25 mouse cellular contexts compared by ENCODE assay signal in the genomic region with DNA sequence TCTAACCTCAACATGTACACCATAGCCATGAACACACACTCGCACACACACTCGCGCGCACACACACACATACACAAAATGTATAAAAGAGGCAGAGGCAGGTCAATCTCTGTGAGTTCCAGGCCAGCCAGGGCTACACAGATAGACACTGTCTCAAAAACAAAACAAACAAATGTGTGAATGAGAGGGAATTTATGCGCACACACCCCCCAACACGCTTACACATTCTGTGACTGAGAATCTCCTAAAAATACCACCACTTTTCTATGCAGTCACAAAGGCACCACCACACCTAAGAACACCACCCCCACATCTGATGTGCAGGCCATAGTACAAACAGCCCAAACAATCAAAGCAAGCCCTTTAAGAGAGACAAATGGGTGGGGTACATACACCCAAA. TPM values are rescaled to one million over a fixed set of nuclear protein-coding genes. Genes with fewer than 3 reads are reported as not detected.
DNase-seq lines count a peak whose midpoint lies in the region; ATAC-seq and TF ChIP-seq lines count a peak whose summit lies in the region.
"Had no signal": no experiment of that assay in that cellular context is flagged by ENCODE, and none has a peak within 500 bp of the region (broad histone marks: within the 10 kb centered on the region; RNA-seq: fewer than 3 reads in every experiment).

No protein-coding gene starts in this region.

- no peak for DNase-seq in gastrocnemius, adult 2 months
- no peak for DNase-seq in gastrocnemius, postnatal 14 days
- no peak for DNase-seq in liver, adult 2 months (ENCODE audit: extremely low read depth, low read depth, low spot score)
- no peak for DNase-seq in spleen, adult 2 months (ENCODE audit: low read depth in 1 of 2, low spot score in 2 of 2)
- no peak for DNase-seq in spleen, adult 18-20 months
- no peak for DNase-seq in kidney, postnatal 4 days
- DNase-seq: adrenal gland, postnatal 14 days; cerebellum, adult 18-20 months; cerebellum, adult 9-11 months; cerebellum, postnatal 36 days; forebrain, postnatal 0 days; gastrocnemius, postnatal 36 days; heart, adult 2 months had no signal

- peaks cover 13% of the 10 kb centered on the region for H3K36me3 ChIP-seq in liver, adult 2 months (ENCODE audit: control insufficient read depth, insufficient read depth, low read length)
- peaks cover 19% of the 10 kb centered on the region for H3K36me3 ChIP-seq in liver, embryonic 12.5 days
- peaks cover 13% of the 10 kb centered on the region for H3K36me3 ChIP-seq in spleen, adult 2 months (ENCODE audit: control insufficient read depth, insufficient read depth, low read length)

- no peak overlapping the region for H3K9ac ChIP-seq in liver, adult 2 months (ENCODE audit: low read depth, low read length)
- no peak overlapping the region for H3K9ac ChIP-seq in liver, embryonic 12.5 days
- H3K9ac ChIP-seq: forebrain, postnatal 0 days; hindbrain, embryonic 14.5 days had no signal

- peaks cover 41% of the 10 kb centered on the region for H3K4me1 ChIP-seq in liver, adult 2 months (ENCODE audit: control insufficient read depth, insufficient read depth, low read length)
- peaks cover 73% of the 10 kb centered on the region for H3K4me1 ChIP-seq in liver, embryonic 12.5 days
- peaks cover 52% of the 10 kb centered on the region for H3K4me1 ChIP-seq in spleen, adult 2 months (ENCODE audit: control insufficient read depth, insufficient read depth, insufficient read length)

- peak overlapping the region; percentile 89 for H3K27ac ChIP-seq in gastrocnemius, adult 2 months
- peak overlapping the region; percentile 22 for H3K27ac ChIP-seq in liver, adult 2 months (replicated peaks; ENCODE audit: insufficient read depth, low read depth, low read length)
- H3K27ac ChIP-seq in liver, embryonic 12.5 days = no peak overlapping the region
- H3K27ac ChIP-seq in spleen, adult 2 months (ENCODE audit: insufficient read depth, low read length) = peak overlapping the region; percentile 88
- H3K27ac ChIP-seq: embryonic facial prominence, embryonic 10.5 days; forebrain, embryonic 13.5 days; hindbrain, embryonic 10.5 days; hindbrain, embryonic 14.5 days had no signal

- H3K4me2 ChIP-seq in liver, embryonic 12.5 days = no peak overlapping the region
- H3K4me2 ChIP-seq: forebrain, embryonic 13.5 days; heart, embryonic 12.5 days; hindbrain, embryonic 14.5 days had no signal

- H3K4me3 ChIP-seq in gastrocnemius, adult 2 months = no peak overlapping the region
- H3K4me3 ChIP-seq in liver, adult 2 months (ENCODE audit: insufficient read depth, low read depth, low read length) = no peak overlapping the region
- H3K4me3 ChIP-seq in liver, embryonic 12.5 days = no peak overlapping the region
- H3K4me3 ChIP-seq in spleen, adult 2 months (ENCODE audit: extremely low read depth, insufficient read depth, insufficient read length) = no peak overlapping the region
- H3K4me3 ChIP-seq: embryonic facial prominence, embryonic 10.5 days; forebrain, embryonic 13.5 days; heart, adult 2 months; heart, embryonic 12.5 days; hindbrain, embryonic 10.5 days had no signal

- WGBS in liver, adult 2 months = 93% methylated on average over 6 of the region's 6 CpGs
- 92% methylated on average over 6 of the region's 6 CpGs for WGBS in liver, embryonic 12.5 days (ENCODE audit: insufficient replicate concordance)
- 84% methylated on average over 6 of the region's 6 CpGs for WGBS in spleen, adult 2 months

- intact Hi-C loops in gastrocnemius, adult 2 months (cut with DNase I) = loop anchor here (10.0 kb wide), 1 partner anchor 1402 kb away; no protein-coding TSS in a partner anchor
- intact Hi-C loops in gastrocnemius, postnatal 14 days (cut with DNase I; ENCODE audit: low total_unique reads) = no loop called here

- H3K9me3 ChIP-seq in liver, embryonic 12.5 days (replicated peaks) = no peaks in the 10 kb centered on the region
- H3K9me3 ChIP-seq: embryonic facial prominence, embryonic 10.5 days; forebrain, embryonic 13.5 days; heart, embryonic 12.5 days; hindbrain, embryonic 10.5 days had no signal

- no peak for TF ChIP-seq POLR2A in liver, adult 2 months (IDR thresholded peaks at IDR 0.05; ENCODE audit: extremely low read depth, insufficient read depth, low read length)
- no peak for TF ChIP-seq POLR2A in spleen, adult 2 months (IDR thresholded peaks at IDR 0.05; ENCODE audit: low read depth, low read length)

- ATAC-seq in liver, embryonic 12.5 days = no peak
- ATAC-seq: activated CD4-positive, CD25-positive, alpha-beta regulatory T cell, adult 4 months; forebrain, embryonic 13.5 days; forebrain, postnatal 0 days; Patski had no signal

- TF ChIP-seq CTCF in gastrocnemius, adult 2 months (IDR thresholded peaks at IDR 0.05) = no peak
- TF ChIP-seq CTCF in liver, adult 2 months (IDR thresholded peaks at IDR 0.05; ENCODE audit: low read depth, low read length) = no peak
- TF ChIP-seq CTCF in spleen, adult 2 months (IDR thresholded peaks at IDR 0.05; ENCODE audit: extremely low read depth, insufficient read depth, insufficient read length, insufficient replicate concordance) = no peak

- H3K27me3 ChIP-seq in liver, adult 2 months (ENCODE audit: control insufficient read depth, insufficient read depth, low read length) = no peaks in the 10 kb centered on the region
- H3K27me3 ChIP-seq in liver, embryonic 12.5 days (replicated peaks) = no peaks in the 10 kb centered on the region
- no peaks in the 10 kb centered on the region for H3K27me3 ChIP-seq in spleen, adult 2 months (ENCODE audit: control insufficient read depth, insufficient read depth, low read length)
- H3K27me3 ChIP-seq: forebrain, embryonic 13.5 days; heart, embryonic 12.5 days; Patski had no signal

- H3K79me2 ChIP-seq in liver, adult 2 months (ENCODE audit: control insufficient read depth, insufficient read depth, low read length) = peaks cover 58% of the 10 kb centered on the region

RNA-seq across cellular contexts. Expression of gene Glt1d1, which starts 19.7 kb away (rescaled TPM):
- total RNA-seq in gastrocnemius, adult 2 months (2021) = not detected
- total RNA-seq in gastrocnemius, postnatal 14 days (2021) = not detected
- 35.4 and 38.2 TPM in 2 replicates for total RNA-seq in liver, adult 2 months (2014; rRNA removed)
- polyA plus RNA-seq in liver, adult 2 months (2012; rRNA removed) = 9.7 and 14.4 TPM in 2 replicates
- polyA plus RNA-seq in liver, embryonic 12.5 days (2016; fragmentation: Nextera tagmentation; extraction: Ambion mirVana) = 0.08 and 0.28 TPM in 2 replicates
- polyA plus RNA-seq in spleen, adult 2 months (2012; rRNA removed) = 0.12 and 0.22 TPM in 2 replicates
- total RNA-seq: gastrocnemius, adult 18-20 months; gastrocnemius, postnatal 36 days; heart, adult 2 months; heart, postnatal 25 days had no signal
- polyA plus RNA-seq: activated CD4-positive, CD25-positive, alpha-beta regulatory T cell, adult 4 months; C2C12; heart, adult 2 months; heart, embryonic 12.5 days; heart, embryonic 16.5 days had no signal

RNA-seq across cellular contexts. Expression of gene Slc15a4, which starts 20.3 kb away (rescaled TPM):
- total RNA-seq in gastrocnemius, adult 2 months (2021) = 10 to 100 TPM; 21.4 to 22.1 TPM
- total RNA-seq in gastrocnemius, postnatal 14 days (2021) = 10 to 100 TPM in 1 of 2 experiments, 1 to 10 TPM in 1; 8.3 to 11.1 TPM
- total RNA-seq in liver, adult 2 months (2014; rRNA removed) = 46.7 and 51.9 TPM in 2 replicates
- 22.4 and 26.8 TPM in 2 replicates for polyA plus RNA-seq in liver, adult 2 months (2012; rRNA removed)
- 14.1 and 14.9 TPM in 2 replicates for polyA plus RNA-seq in liver, embryonic 12.5 days (2016; fragmentation: Nextera tagmentation; extraction: Ambion mirVana)
- polyA plus RNA-seq in spleen, adult 2 months (2012; rRNA removed) = 69.0 and 75.4 TPM in 2 replicates

Comparison
In these comparisons a context has a peak if more than half of its experiments do, and no peak if none do; other contexts are left out.
1. RNA of gene Glt1d1, which starts 19.7 kb away (total RNA-seq): 35.4 to 38.2 TPM in liver, adult 2 months; not detected in gastrocnemius, adult 2 months and not detected in gastrocnemius, postnatal 14 days; every median in the first group is over 10 times any median in the second.